ENCODE assay signal across 8 mouse cellular contexts in genomic region chr4:141958188-141958587, GRCm38 (mm10). TPM values are rescaled to one million over a fixed set of nuclear protein-coding genes. Genes with fewer than 3 reads are reported as not detected.
DNase-seq lines count a peak whose midpoint lies in the region; TF ChIP-seq lines count a peak whose summit lies in the region.

No protein-coding gene starts in this region.

- H3K27ac ChIP-seq in cerebellum, adult 2 months (ENCODE audit: insufficient read depth, low read length), result no peak overlapping the region
- peak overlapping the region; percentile 54; the same call in 1 of the 2 replicates for H3K27ac ChIP-seq in hindbrain, embryonic 10.5 days

- no peaks in the 10 kb centered on the region for H3K36me3 ChIP-seq in hindbrain, embryonic 10.5 days

- TF ChIP-seq CTCF in cerebellum, adult 2 months (IDR thresholded peaks at IDR 0.05; ENCODE audit: borderline replicate concordance, insufficient read depth, low read depth, low read length), result peak; percentile 83

- no peaks in the 10 kb centered on the region for H3K4me1 ChIP-seq in cerebellum, adult 2 months (ENCODE audit: control insufficient read depth, insufficient read depth, low read length)
- peaks cover 28% of the 10 kb centered on the region for H3K4me1 ChIP-seq in hindbrain, embryonic 10.5 days (replicated peaks)

- peaks cover 9% of the 10 kb centered on the region; the same call in 1 of the 2 replicates for H3K9me3 ChIP-seq in hindbrain, embryonic 10.5 days

- 3% methylated on average over 9 of the region's 9 CpGs for WGBS in cerebellum, adult 2 months
- 6% methylated on average over 9 of the region's 9 CpGs for WGBS in hindbrain, embryonic 10.5 days

- peak; percentile 27 for DNase-seq in MN1 (ENCODE audit: low spot score)
- peak; percentile 49 to 74 for DNase-seq in cerebellum, adult 2 months
- DNase-seq in forelimb bud, embryonic 11.5 days (ENCODE audit: low read depth, low spot score), result peak; percentile 81
- DNase-seq in hindbrain, embryonic 10.5 days (ENCODE audit: low spot score), result peak; percentile 79
- peak; percentile 78 to 82 for DNase-seq in layer of hippocampus, postnatal 14 days (ENCODE audit: low spot score in 2 of 2)
- DNase-seq in lung, postnatal 10 days, result peak; percentile 93
- peak; percentile 76 for DNase-seq in ovary, postnatal 14 days (ENCODE audit: low spot score)
- DNase-seq in thymus, postnatal 25 days, result peak; percentile 70

- H3K27me3 ChIP-seq in cerebellum, adult 2 months (ENCODE audit: control insufficient read depth, insufficient read depth, low read length), result no peaks in the 10 kb centered on the region
- H3K27me3 ChIP-seq in hindbrain, embryonic 10.5 days (ENCODE audit: insufficient read depth, poor library complexity, severe bottlenecking), result no peaks in the 10 kb centered on the region

- H3K4me3 ChIP-seq in cerebellum, adult 2 months (replicated peaks; ENCODE audit: insufficient read depth, low read depth, low read length), result no peak overlapping the region
- no peak overlapping the region for H3K4me3 ChIP-seq in hindbrain, embryonic 10.5 days

- no peak for TF ChIP-seq POLR2A in cerebellum, adult 2 months (IDR thresholded peaks at IDR 0.05; ENCODE audit: borderline replicate concordance, insufficient read depth, low read length)

RNA-seq across cellular contexts. Expression of gene Fhad1, which starts 56.7 kb away (rescaled TPM):
- polyA plus RNA-seq in cerebellum, adult 2 months (2012; rRNA removed), result 2.1 and 3.4 TPM in 2 replicates
- 2.3 and 4.1 TPM in 2 replicates for polyA plus RNA-seq in hindbrain, embryonic 10.5 days (2016; fragmentation: Nextera tagmentation; extraction: Ambion mirVana)
- 1 to 10 TPM; 3.9 to 5.1 TPM for total RNA-seq in layer of hippocampus, postnatal 14 days (2021)

Comparison
In these comparisons a context has a peak if more than half of its experiments do, and no peak if none do; other contexts are left out.
1. DNase-seq: peak in every context shown above with its lines; median percentile 93 in lung, postnatal 10 days; 81 in forelimb bud, embryonic 11.5 days; 80 in layer of hippocampus, postnatal 14 days; 79 in hindbrain, embryonic 10.5 days; 76 in ovary, postnatal 14 days; 70 in thymus, postnatal 25 days; 62 in cerebellum, adult 2 months; 27 in MN1.